Mouse (Mus musculus): ENCODE results near the gene Defa23. TPM values are rescaled to one million over a fixed set of nuclear protein-coding genes. Genes with fewer than 3 reads are reported as not detected.
"Not testable (repeated sequence)": the region's sequence is repeated elsewhere in the genome, so short reads cannot be mapped to it uniquely, and the experiment has no call there.

The Defa23 gene
- polyA plus RNA-seq (2015; fragmentation: Nextera tagmentation; extraction: Ambion mirVana), result not detected in 2 replicates

- H3K4me2 ChIP-seq; H3K4me1 ChIP-seq (replicated peaks); H3K27ac ChIP-seq; H3K36me3 ChIP-seq; H3K4me3 ChIP-seq (replicated peaks); H3K27me3 ChIP-seq; H3K9me3 ChIP-seq (replicated peaks); ATAC-seq (ENCODE audit: low read depth); H3K9ac ChIP-seq; DNase-seq: not testable (repeated sequence)
- WGBS (ENCODE audit: insufficient replicate concordance), result no CpG with 5 or more reads among the region's 1 CpGs
Measured at GRCm38 (mm10) chr8:21054747-21055146, at the start of gene Defa23. Gene Defa23 (plus strand): TSS chr8:21055047.

- no peak for ATAC-seq (ENCODE audit: low read depth)
- Histone ChIP-seq H3K27ac (no peak overlapping the region), H3K27me3 (no peaks in the 10 kb centered on the region), H3K4me2 (no peak overlapping the region), H3K9ac (no peak overlapping the region), H3K9me3 (replicated peaks) (peaks cover 7% of the 10 kb centered on the region; the same call in 1 of the 2 replicates), H3K36me3 (no peaks in the 10 kb centered on the region), H3K4me3 (replicated peaks) (no peak overlapping the region), H3K4me1 (replicated peaks) (no peaks in the 10 kb centered on the region)
- no peak for DNase-seq
- WGBS (ENCODE audit: insufficient replicate concordance), result 24% methylated on average over 1 of the region's 1 CpGs
Measured at GRCm38 (mm10) chr8:21006801-21007200, 48.0 kb upstream of the Defa23 start.

- H3K27me3 ChIP-seq; H3K4me2 ChIP-seq; H3K36me3 ChIP-seq; H3K27ac ChIP-seq; H3K4me1 ChIP-seq (replicated peaks); H3K9ac ChIP-seq; ATAC-seq (ENCODE audit: low read depth); DNase-seq; H3K4me3 ChIP-seq (replicated peaks): not testable (repeated sequence)
- peaks cover 11% of the 10 kb centered on the region; the same call in 1 of the 2 replicates for H3K9me3 ChIP-seq (replicated peaks)
- WGBS (ENCODE audit: insufficient replicate concordance), result 34% methylated on average over 6 of the region's 6 CpGs
Measured at GRCm38 (mm10) chr8:21008578-21008977, 46.3 kb upstream of the Defa23 start.

GRCm38 (mm10) chr8:21010548-21010947 is 44.3 kb upstream of the Defa23 start:
- H3K36me3 ChIP-seq; H3K27me3 ChIP-seq; H3K9ac ChIP-seq; H3K27ac ChIP-seq; H3K4me1 ChIP-seq (replicated peaks); H3K4me2 ChIP-seq; H3K4me3 ChIP-seq (replicated peaks); ATAC-seq (ENCODE audit: low read depth); DNase-seq: not testable (repeated sequence)
- peaks cover 11% of the 10 kb centered on the region; the same call in 1 of the 2 replicates for H3K9me3 ChIP-seq (replicated peaks)
- 48% methylated on average over 1 of the region's 1 CpGs for WGBS (ENCODE audit: insufficient replicate concordance)

- H3K4me2 ChIP-seq; H3K27me3 ChIP-seq; H3K27ac ChIP-seq; H3K9me3 ChIP-seq (replicated peaks); H3K9ac ChIP-seq; H3K4me3 ChIP-seq (replicated peaks); ATAC-seq (ENCODE audit: low read depth); DNase-seq; H3K36me3 ChIP-seq; H3K4me1 ChIP-seq (replicated peaks): not testable (repeated sequence)
- WGBS (ENCODE audit: insufficient replicate concordance), result no CpG with 5 or more reads among the region's 1 CpGs
Measured at GRCm38 (mm10) chr8:21025245-21025644, 29.6 kb upstream of the Defa23 start, which contains the start of gene Defa21. Gene Defa21 (plus strand): TSS chr8:21025545.

GRCm38 (mm10) chr8:21064738-21065137 is 9.9 kb downstream of the Defa23 start, which contains the start of gene Defa35:
Gene Defa35 (plus strand): TSS chr8:21065038.
- 40% methylated on average over 1 of the region's 1 CpGs for WGBS (ENCODE audit: insufficient replicate concordance)
- not testable (repeated sequence) for H3K36me3 ChIP-seq; DNase-seq; H3K4me3 ChIP-seq (replicated peaks); H3K27ac ChIP-seq; H3K27me3 ChIP-seq; H3K4me2 ChIP-seq; H3K9me3 ChIP-seq (replicated peaks); H3K9ac ChIP-seq; ATAC-seq (ENCODE audit: low read depth); H3K4me1 ChIP-seq (replicated peaks)

GRCm38 (mm10) chr8:21084142-21084541 is 29.3 kb downstream of the Defa23 start, which contains the start of gene Defa25:
Gene Defa25 (plus strand): TSS chr8:21084442.
- not testable (repeated sequence) for H3K4me1 ChIP-seq (replicated peaks); H3K27ac ChIP-seq; ATAC-seq (ENCODE audit: low read depth); H3K27me3 ChIP-seq; H3K4me2 ChIP-seq; H3K9me3 ChIP-seq (replicated peaks); H3K4me3 ChIP-seq (replicated peaks); H3K36me3 ChIP-seq; H3K9ac ChIP-seq; DNase-seq

GRCm38 (mm10) chr8:21093106-21093505 is 38.3 kb downstream of the Defa23 start:
- ATAC-seq (ENCODE audit: low read depth), result no peak
- Histone ChIP-seq H3K4me3 (replicated peaks) (no peak overlapping the region), H3K4me1 (replicated peaks) (no peaks in the 10 kb centered on the region), H3K27me3 (no peaks in the 10 kb centered on the region), H3K27ac (no peak overlapping the region), H3K4me2 (no peak overlapping the region), H3K36me3 (no peaks in the 10 kb centered on the region), H3K9me3 (replicated peaks) (no peaks in the 10 kb centered on the region), H3K9ac (no peak overlapping the region)
- DNase-seq, result no peak
- WGBS (ENCODE audit: insufficient replicate concordance), result 36% methylated on average over 4 of the region's 4 CpGs

- not testable (repeated sequence) for ATAC-seq (ENCODE audit: low read depth); H3K27ac ChIP-seq; H3K9me3 ChIP-seq (replicated peaks); H3K27me3 ChIP-seq; H3K4me2 ChIP-seq; H3K9ac ChIP-seq; H3K4me3 ChIP-seq (replicated peaks); DNase-seq; H3K36me3 ChIP-seq; H3K4me1 ChIP-seq (replicated peaks)
- WGBS (ENCODE audit: insufficient replicate concordance), result no CpG with 5 or more reads among the region's 2 CpGs
Measured at GRCm38 (mm10) chr8:21095950-21096349, 41.1 kb downstream of the Defa23 start, which contains the start of gene Gm14851. Gene Gm14851 (minus strand): TSS chr8:21096050.

Other genes starting within 250 kb of the Defa23 start
- gene Defb33, start 162.4 kb upstream of the Defa23 start, polyA plus RNA-seq (2015; fragmentation: Nextera tagmentation; extraction: Ambion mirVana), result not detected in 2 replicates
- not detected in 2 replicates for gene Gm15056, start 152.4 kb upstream of the Defa23 start, polyA plus RNA-seq (2015; fragmentation: Nextera tagmentation; extraction: Ambion mirVana)
- not detected in 2 replicates for gene Gm6040, start 133.0 kb upstream of the Defa23 start, polyA plus RNA-seq (2015; fragmentation: Nextera tagmentation; extraction: Ambion mirVana)
- gene AY761185, start 110.3 kb upstream of the Defa23 start, polyA plus RNA-seq (2015; fragmentation: Nextera tagmentation; extraction: Ambion mirVana), result not detected in 2 replicates
- not detected in 2 replicates for gene Defa21, start 29.5 kb upstream of the Defa23 start, polyA plus RNA-seq (2015; fragmentation: Nextera tagmentation; extraction: Ambion mirVana)
- not detected in 2 replicates for gene Defa35, start 10.0 kb downstream of the Defa23 start, polyA plus RNA-seq (2015; fragmentation: Nextera tagmentation; extraction: Ambion mirVana)
- gene Defa25, start 29.4 kb downstream of the Defa23 start, polyA plus RNA-seq (2015; fragmentation: Nextera tagmentation; extraction: Ambion mirVana), result not detected in 2 replicates
- not detected in 2 replicates for gene Gm14851, start 41.0 kb downstream of the Defa23 start, polyA plus RNA-seq (2015; fragmentation: Nextera tagmentation; extraction: Ambion mirVana)
- gene Defa30, start 79.6 kb downstream of the Defa23 start, polyA plus RNA-seq (2015; fragmentation: Nextera tagmentation; extraction: Ambion mirVana), result not detected in 2 replicates
- not detected in 2 replicates for gene Defa22, start 107.2 kb downstream of the Defa23 start, polyA plus RNA-seq (2015; fragmentation: Nextera tagmentation; extraction: Ambion mirVana)
- gene Defa31, start 136.6 kb downstream of the Defa23 start, polyA plus RNA-seq (2015; fragmentation: Nextera tagmentation; extraction: Ambion mirVana), result not detected in 2 replicates
- gene Gm15293, start 146.5 kb downstream of the Defa23 start, polyA plus RNA-seq (2015; fragmentation: Nextera tagmentation; extraction: Ambion mirVana), result not detected in 2 replicates
- not detected in 2 replicates for gene Gm15292, start 194.7 kb downstream of the Defa23 start, polyA plus RNA-seq (2015; fragmentation: Nextera tagmentation; extraction: Ambion mirVana)

Data from liver, embryonic 13.5 days (tissue).